Mouse (Mus musculus) brain, adult 2 months (tissue): Measurements from ENCODE around the gene Sco2.

ENCODE experiments used
- DNase-seq: peaks from one replicate; pipeline ENCODE4 v3.0.0; 2011; ENCODE audit warnings: low read depth, low spot score

The Sco2 gene

DNA sequence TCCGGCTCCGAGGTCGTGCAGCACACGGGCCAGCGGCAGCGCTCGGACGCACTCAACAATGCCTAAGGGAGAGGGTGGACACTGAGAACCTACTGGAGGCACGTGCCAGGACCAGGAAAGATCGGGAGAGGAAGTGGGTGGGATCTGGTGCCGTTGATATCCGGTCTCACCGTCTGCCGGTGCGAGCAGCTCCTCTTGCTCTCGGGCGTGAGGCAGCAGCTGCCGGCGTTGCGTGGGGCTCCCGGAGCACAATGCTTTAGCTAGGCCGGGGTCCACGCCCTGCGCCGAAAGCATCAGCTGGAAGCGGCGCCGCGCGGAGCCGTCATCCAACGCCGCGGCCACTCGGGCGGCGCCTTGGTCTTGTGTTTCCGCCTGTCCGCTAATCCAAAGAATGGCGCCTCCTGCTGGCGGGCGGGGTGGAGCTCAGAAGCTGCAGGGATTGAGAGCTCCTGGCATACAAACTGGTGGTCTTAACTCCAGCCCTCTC lies at the start of gene Sco2:
Sco2 (minus strand) TSS at position 85 of the 487 bp plus-strand sequence.
- peak; percentile 94 for DNase-seq

DNA sequence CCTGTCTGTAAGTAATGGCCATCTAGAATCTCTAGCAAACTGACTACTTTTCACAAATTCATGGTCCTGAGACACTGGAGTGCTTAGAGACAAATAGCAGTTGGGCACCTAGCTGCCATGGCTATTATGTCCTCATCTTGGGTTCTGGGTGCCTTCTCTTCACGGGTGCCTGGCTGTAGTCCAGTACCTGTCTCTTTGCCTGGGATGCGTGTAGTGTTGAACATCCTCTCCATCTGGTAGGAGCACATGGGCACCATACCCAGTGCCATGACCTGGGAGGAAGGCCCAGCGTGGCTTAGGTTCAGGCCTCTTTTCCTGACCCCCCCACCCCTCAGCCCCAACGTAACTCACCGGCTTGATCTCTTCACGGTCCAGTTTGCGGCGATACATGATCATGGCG lies 48.3 kb upstream of the Sco2 start:
- peak; percentile 33 for DNase-seq

DNA sequence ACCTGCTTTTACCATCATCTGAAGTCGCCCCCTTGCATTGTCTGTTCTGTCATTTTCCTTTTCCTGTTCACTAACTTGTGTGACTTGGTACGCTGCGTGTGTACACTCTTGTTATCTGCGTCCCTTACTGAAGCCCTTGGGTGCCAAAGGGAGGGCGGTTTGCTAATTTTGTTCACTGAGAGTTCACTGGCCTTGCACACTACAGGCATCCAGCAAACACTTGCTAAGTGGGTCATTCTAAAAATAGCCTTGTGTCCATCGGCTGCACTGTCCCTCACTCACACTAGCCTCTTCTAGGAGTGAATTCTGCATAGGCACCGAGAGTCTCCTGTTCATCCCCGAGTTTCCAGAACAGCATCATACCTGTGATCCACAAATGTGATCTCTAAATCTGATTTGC lies 41.6 kb upstream of the Sco2 start:
- DNase-seq: peak; percentile 58

DNA sequence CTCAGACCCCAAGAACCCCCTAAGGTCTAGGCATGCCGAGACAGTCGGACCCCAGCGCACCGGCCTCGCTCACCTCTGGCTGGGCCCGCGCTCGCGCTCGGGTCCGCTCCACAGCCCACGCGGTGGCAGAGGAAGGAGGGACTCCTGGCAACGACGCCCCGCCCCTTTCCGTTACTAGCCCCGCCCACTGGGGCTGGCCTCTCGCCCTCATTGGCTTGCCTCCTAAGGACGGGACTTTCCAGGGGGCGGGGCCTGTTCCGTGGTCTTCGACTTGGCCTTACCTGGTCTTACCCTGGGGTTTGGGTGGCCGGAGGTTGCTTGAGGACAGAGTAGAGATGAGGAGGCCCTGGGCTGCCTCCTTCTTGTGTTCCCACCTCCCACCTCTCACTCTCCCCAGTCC lies 36.5 kb upstream of the Sco2 start, which contains the start of gene Syce3:
Syce3 (minus strand) TSS at position 386 of the 400 bp plus-strand sequence.
- no peak for DNase-seq

DNA sequence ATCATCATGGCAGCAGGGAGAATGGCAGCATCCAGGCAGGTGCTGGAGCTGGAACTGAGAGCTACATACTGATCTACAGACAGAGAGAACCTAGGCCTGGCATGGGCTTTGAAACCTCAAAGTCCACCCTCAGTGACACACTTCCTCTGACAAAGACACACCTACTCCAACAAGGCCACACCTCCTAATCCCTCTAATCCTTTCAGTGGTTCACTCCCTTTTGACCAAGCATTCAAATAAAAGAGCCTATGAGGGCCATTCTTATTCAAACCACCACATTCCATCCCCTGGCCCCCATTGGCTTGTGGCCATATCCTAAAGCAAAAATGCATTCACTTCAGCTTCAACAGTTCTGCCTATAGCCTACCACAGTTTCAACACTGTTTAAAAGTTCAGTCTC lies 33.0 kb upstream of the Sco2 start:
- no peak for DNase-seq

DNA sequence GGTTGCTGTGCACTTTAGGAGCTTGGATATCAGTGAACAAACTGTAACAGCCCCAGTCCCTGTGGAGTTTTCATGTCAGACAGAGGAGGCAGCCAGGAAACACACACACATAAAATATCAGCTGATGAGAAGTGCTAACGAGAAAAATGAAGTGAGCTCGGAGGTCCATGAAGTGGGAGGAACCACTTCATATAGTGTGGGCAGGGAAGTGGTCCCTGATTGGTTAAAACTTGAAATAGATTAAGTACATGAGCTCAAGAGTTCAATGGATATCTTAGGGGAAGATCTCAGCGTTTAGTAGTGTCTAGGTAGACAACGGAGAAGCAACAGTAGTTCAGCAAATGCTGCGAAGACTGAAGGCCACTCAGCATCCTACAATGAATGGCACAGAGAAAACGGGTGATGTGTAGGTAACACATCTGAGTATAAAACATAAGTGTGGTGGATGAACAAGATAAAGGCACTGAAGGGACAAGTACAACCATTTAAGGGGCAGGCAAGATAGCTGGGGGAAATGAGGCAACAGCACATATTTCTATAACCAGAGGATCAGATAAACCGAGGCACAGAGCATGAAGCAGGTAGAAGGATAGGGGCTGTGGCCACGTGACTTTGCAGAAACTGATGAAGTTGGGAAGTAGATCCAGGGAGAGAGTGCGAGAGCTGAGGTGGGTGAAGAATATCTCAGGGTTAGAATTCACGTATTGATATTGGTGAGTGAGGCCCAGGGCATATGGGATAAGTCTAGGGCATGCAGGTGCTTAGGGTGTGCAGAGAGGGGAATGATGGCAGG lies 31.4 kb upstream of the Sco2 start:
- no peak for DNase-seq

DNA sequence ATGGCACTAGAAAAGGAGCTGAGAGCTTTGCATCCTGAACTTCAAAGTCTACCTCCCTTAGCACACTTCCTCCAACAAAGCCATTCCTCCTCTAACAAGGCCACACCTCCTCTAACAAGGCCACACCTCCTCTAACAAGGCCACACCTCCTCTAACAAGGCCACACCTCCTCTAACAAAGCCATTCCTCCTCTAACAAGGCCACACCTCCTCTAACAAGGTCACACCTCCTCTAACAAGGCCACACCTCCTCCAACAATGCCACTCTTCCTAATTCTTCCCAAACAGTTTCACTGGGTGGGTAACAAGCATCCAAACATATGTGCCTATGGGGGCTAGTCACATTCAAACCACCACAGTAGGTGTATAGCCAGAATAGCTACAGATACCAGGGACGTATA lies 28.8 kb upstream of the Sco2 start:
- no peak for DNase-seq

DNA sequence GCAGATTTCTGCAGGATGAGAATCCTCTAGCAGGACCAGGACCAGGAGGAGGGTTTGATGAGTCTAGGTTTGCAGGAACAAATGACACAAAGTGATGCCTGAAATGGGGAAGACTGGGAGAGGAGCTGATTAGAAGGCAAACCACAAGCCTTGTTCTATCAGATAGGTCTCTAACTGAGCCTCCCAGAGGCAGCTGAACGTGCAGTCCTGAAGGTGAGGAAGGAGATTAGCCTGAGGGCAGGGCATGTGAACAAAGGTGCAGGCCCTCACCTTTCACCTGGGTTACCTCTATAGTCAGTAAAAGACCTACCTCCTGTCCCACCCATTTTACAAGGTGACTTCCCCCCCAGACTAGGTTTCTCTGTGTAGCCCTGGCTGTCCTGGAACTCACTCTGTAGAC lies 26.1 kb upstream of the Sco2 start:
- DNase-seq: no peak

DNA sequence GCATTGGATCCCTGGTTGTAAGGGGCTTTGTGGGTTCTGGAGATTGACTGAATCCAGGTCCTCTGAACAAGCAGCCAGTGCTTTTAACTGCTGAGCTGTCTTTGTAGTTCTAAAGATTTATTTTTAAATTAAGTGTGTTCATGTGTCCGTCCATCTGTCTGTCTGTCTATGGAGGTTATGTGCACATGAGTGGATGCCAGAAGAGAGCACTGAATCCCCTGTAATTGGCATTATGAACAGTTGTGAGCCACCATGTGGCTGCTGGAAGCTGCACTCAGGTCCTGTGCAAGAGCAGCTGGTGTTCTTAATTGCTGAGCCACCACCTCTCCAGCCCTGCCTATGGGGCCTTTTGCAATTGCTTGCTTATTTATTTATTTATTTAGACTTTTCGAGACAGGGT lies 24.5 kb upstream of the Sco2 start:
- DNase-seq: peak; percentile 31

DNA sequence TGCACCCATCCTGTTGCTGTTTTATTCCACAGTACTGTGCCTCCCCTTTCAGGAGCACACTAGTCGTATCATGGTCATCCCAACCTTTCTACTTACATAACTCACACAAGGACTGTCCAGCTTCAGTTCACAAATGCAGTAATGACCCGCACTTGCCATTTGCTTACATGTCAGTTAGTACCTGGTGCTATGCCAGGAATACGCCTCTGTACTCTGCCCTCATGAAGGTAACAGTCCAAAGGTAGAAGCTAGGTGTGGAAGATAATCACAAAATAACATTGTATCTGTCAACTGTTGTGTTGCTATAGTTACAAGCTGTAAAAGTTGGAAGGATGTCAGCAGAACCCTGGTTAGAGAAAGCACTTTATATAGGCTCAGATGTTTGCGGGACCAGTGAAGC lies 23.2 kb upstream of the Sco2 start:
- no peak for DNase-seq

DNA sequence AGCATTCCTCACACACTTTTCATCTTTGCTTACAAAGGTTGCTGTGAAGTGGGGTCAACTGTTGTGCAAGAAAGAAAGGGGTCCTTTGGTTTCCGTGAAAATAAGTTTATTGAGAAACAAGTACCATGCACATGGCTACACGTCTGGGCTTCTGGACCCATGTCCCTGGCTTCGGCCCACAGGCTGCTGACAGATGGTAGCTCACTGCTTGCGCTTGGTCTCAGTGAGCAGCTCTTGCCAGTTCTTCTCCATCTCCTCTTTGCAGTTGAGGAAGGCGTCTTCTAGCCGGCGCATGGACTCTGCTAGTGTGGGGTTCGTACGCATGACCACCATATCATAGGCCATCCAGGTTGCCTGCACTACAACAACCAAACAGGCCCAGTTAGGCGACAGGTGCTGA lies 16.4 kb upstream of the Sco2 start:
- DNase-seq: peak; percentile 59

DNA sequence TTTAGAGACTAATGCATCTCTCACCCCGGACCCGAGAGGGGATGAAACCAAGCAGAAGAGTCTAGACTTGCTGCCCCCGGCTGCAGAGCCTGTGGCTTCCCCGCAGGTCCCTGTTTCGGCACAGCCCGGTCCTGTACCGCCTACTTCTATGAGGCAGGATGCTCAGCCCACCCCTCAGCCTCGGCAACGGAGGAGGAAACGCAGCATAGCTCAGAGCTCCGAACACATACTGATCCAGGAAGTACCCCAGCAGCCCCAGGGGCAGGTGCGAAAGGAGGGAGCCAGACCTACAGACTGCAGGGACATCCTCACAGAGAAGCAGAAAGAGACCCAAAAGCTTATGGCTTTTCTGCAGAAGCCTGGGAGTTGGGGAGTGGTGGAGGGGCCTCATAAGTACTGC lies 13.5 kb upstream of the Sco2 start:
- DNase-seq: no peak

DNA sequence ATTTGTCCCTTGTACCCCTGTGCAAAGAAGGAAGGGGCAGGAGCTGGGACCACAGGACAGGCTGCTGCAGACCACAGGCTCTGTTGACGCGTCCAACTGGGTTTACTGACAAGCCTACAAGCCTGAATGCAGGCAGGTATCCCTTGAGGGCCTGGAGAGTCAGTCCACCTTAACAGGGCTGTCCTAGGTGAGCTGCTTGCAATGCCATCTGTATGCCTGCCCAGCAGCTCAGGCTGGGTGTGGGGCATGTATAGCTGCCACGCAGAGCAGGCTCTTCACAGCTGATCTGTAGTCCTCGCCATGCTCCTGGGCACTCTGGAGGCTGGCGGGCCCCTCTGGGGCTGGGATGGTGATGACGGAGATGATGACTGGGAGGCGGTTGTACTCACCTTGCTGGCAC lies 11.0 kb upstream of the Sco2 start, which contains the start of gene Klhdc7b:
Klhdc7b (plus strand) TSS at position 301 of the 400 bp plus-strand sequence.
- no peak for DNase-seq

DNA sequence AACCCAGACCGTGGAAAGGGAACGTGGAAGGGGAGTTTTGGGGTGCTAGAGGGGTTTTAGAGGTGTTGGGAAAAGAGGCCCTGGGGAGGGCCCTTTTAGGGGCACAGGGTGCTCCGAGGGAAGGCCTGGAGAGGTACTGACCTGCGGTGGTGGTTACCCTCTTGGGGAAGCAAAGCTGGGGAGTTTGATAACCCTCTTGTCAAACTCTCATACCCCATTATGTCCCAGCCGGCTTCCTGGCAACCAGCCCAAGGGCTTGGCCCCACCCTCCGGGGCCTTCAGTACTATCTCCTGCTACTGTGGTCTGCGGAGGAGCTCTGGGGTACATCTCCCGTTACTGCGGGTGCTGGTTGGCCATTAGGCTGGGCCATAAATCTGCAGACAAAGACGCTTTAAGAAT lies 5.8 kb upstream of the Sco2 start:
- no peak for DNase-seq

DNA sequence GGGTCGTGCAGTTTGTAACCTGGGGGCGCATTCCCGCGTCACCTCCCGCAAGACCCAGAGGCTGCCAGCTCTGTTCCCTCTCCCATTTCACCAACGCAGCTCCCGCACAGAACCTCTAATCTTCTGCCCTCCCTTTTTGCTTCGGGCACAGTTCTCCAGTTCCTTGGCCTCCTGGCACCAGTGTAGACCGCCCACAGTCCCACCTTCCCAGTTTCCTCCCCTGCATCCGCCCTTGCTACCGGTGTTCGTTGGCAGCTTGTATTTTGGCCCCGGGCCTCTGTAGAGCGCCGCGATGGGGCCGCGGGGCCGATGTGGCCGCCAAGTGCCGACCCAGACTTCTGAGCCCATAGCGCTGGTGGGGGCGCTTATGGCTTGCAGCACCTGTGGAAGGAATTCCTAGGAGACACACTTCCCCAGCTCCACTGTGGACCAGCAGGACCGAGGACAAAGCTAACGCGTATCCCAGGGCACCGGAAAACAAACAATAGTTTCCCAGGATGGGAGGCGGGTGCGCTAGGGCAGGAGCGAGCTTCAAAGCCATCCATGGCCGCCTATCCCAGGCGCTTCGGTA lies 5.3 kb upstream of the Sco2 start, which contains the start of gene Odf3b:
Odf3b (minus strand) TSS at position 452 of the 571 bp plus-strand sequence.
- peak; percentile 90 for DNase-seq

DNA sequence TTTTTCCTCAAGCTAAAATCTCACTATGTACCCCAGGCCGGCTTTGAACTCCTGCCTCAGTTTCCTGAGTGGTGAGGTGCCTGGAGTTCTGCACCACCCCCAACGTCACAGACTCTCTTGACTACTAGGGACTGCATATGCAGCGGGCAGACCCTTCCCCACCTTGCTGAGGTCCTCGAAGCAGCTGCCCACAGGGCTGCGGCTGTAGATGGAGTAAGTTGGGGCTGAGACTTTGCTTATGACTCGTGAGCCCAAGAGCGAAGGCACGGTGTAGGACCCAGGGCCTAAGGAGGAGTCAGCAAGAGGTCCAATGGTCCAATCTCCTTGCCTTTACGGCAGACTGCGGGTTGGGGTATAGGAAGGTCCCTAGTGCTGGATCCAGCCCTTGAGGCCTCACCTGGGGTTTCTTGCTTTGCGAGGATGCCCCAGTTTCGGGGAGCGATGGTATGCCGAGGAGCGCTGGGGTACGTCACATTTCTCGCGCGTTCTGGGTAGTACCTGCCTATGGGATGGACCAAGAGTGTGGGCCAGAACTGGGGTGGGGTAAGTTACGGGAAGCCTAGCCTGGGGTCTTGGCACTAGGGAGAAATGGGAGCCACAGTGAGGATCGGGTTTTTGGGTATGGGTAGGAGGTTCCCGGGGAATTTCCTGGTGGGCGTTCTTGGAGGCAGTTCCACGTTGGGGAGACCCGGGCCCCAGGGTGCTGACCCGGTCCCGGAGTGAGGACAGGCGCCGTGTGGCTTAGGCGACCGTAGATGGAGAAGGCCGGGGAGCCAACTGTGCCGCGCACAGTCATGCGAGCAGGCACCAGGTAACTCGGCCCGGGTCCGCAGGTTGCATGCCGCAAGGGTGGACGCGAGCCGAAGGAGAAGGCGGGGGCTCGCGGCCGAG lies 4.5 kb upstream of the Sco2 start:
- peak; percentile 50 for DNase-seq

DNA sequence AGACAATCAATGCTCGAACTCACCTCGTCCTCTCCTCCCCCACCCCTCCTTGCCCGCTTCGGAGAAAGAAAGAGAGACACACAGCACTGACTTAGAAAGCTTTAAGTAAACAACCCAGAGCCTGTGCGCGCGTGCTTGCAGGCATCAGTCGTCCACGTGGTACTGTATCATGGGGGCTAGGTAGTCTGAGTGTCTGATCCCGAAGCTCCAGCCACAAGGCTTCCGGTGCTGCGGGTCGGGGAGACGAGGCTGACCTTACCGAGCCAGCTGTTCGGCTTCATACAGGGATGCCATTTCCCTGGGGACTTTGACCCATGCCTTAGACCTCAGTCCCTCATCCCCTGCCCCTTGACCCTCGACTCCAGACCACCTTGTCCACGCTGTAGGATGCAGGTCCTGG lies 3.7 kb upstream of the Sco2 start:
- DNase-seq: no peak

DNA sequence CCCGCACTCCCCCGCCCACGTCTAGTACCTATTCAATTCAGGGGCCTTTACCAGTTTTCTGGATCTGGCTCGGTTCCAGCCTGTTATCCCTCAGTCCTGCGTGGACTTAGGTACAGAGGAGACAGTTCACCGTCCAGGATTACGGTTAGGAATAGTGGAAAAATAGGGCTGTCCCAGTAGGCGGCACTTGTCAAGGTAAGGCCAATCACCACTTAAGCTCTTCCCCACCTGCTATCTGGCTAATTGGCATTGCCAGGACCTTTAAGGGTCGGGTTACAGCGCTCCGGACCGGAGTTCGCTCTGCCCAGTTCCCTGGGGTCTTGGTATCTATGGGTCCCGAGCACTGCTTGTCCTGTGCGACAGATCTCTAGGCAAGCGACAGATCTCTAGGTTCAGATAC lies 3.3 kb upstream of the Sco2 start, which contains the start of gene Tymp:
Tymp (minus strand) TSS at position 83 of the 400 bp plus-strand sequence.
- no peak for DNase-seq

DNA sequence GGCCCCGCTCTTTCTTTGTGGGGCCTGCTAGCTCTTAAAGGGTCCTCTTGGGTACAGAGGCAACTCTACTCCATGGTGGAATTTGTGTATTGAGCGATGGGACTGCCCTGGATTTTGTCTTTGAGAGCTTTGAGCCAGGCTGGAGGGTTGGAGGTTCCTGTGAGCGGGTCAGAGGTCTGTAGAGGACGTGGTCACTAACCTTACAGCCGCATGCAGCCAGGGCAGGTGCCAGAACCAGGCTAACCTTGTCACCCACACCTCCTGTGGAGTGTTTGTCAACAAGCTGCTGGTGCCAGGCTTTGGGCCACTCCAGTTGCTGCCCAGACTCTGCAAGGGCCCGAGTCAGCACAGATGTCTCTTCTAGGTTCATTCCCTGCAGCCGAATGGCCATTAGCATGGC lies 2.4 kb upstream of the Sco2 start:
- no peak for DNase-seq

DNA sequence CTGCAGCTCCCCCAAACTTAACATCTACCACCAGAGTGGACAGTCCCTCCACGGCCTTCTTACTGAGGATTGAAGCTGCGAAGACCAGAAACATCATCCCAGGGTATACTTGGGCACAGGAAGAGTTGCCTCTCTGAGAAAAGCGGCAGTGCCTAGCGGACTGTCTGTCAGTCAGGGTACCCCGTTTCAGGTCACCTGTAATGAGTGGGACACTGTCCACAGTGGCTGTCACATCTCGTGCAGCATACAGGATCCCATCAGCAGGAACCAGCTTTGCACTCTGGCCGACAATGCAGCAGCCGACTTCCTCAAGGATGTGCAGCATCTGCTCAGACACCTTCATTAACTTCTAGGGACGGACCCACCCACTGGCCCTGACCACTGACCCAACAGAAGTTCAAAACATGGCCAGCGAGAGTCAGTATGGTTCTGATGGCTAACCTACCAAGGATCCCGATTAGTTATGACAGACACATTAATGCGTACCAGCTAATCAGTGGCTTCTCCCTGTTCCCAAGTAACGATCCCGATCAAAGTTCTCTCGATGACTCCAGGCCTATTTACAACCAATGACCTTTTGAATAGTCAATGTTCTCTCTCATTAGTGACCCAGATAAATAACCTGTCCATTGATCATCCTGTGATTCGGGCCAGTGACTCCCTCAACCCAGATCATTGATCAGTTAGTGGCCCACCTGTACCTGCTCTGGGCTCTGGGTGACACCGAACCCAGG lies 1.3 kb upstream of the Sco2 start:
- DNase-seq: no peak

DNA sequence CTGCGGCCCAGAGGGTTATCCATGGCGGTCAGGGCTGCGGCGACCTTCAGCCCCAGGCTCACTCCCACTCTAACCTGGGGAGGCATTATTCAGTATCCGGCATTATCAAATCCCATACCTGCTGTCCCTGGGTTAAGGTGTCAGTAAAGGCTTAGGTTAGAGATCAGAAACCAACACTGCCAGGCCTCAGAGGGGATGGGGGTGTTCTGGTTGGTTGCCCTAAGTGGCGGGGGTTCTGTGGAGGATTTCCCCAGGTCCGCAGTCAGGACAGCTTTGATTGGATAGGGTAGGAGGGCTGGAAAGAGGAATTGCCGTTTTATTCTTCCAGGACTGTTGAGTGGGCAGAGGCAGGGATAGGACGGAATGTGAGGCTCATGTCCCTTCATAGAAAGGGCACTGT lies 694 bp upstream of the Sco2 start:
- no peak for DNase-seq
